Comparison of ENCODE assay signal across 8 mouse cellular contexts in the genomic region with DNA sequence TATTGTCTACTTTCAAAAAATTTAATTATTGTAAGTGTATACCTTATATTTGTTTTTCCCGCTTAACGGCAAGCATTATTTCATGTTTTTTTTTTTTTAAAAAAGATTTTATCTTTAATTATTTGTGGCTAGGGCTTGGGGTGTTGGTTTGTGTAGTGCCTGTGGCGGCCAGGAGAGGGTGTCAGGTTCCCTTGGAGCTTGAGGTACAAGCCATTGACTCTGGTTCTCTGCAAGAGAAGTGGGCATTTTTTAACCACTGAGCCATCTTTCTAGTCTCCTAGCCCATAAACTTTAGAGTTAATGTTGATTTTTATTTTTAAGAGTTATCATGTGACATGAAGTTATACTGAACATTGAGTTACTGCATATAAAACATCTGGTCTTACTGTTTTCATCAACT. TPM values are rescaled to one million over a fixed set of nuclear protein-coding genes. Genes with fewer than 3 reads are reported as not detected.
A peak's percentile ranks its signal among the peaks of the same experiment; 100 is the strongest.
DNase-seq lines count a peak whose midpoint lies in the region; ATAC-seq lines count a peak whose summit lies in the region.
"Had no signal": no experiment of that assay in that cellular context is flagged by ENCODE, and none has a peak within 500 bp of the region (broad histone marks: within the 10 kb centered on the region; RNA-seq: fewer than 3 reads in every experiment).

No protein-coding gene starts in this region.

- no peak for ATAC-seq in hindbrain, embryonic 11.5 days (ENCODE audit: low FRiP score)
- ATAC-seq in hindbrain, embryonic 13.5 days (ENCODE audit: low FRiP score) = no peak

- H3K36me3 ChIP-seq in hindbrain, embryonic 11.5 days (ENCODE audit: control insufficient read depth, insufficient read depth, low read length) = peaks cover 9% of the 10 kb centered on the region
- H3K36me3 ChIP-seq in hindbrain, embryonic 13.5 days = peaks cover 90% of the 10 kb centered on the region

- peak; percentile 12 for DNase-seq in hindbrain, embryonic 11.5 days (ENCODE audit: low spot score)
- DNase-seq in right cerebral cortex, postnatal 14 days = peak; percentile 63
- DNase-seq in right cerebral cortex, adult 18-20 months = no peak
- DNase-seq in ZHBTc4 (ENCODE audit: low read depth, low spot score) = peak; percentile 50
- peak; percentile 37 for DNase-seq in left cerebral cortex, postnatal 4 days
- no peak for DNase-seq in urinary bladder, adult 18-20 months (ENCODE audit: low spot score in 2 of 2)

- no peak overlapping the region for H3K27ac ChIP-seq in hindbrain, embryonic 11.5 days (ENCODE audit: low read depth, low read length)
- H3K27ac ChIP-seq in hindbrain, embryonic 13.5 days = no peak overlapping the region
- H3K27ac ChIP-seq: embryonic facial prominence, embryonic 12.5 days had no signal

- H3K9ac ChIP-seq in hindbrain, embryonic 11.5 days (ENCODE audit: low read depth, low read length) = no peak overlapping the region
- no peak overlapping the region for H3K9ac ChIP-seq in hindbrain, embryonic 13.5 days
- H3K9ac ChIP-seq: embryonic facial prominence, embryonic 12.5 days had no signal

- H3K4me2 ChIP-seq in hindbrain, embryonic 11.5 days (replicated peaks; ENCODE audit: low read depth, low read length) = no peak overlapping the region
- no peak overlapping the region for H3K4me2 ChIP-seq in hindbrain, embryonic 13.5 days
- H3K4me2 ChIP-seq: embryonic facial prominence, embryonic 12.5 days had no signal

- no peaks in the 10 kb centered on the region for H3K9me3 ChIP-seq in hindbrain, embryonic 11.5 days (ENCODE audit: control insufficient read depth, low read length)
- no peaks in the 10 kb centered on the region for H3K9me3 ChIP-seq in hindbrain, embryonic 13.5 days
- H3K9me3 ChIP-seq: embryonic facial prominence, embryonic 12.5 days had no signal

- 93% methylated on average over 3 of the region's 3 CpGs for WGBS in hindbrain, embryonic 11.5 days
- WGBS in hindbrain, embryonic 13.5 days = 86% methylated on average over 3 of the region's 3 CpGs

- intact Hi-C loops in left cerebral cortex, postnatal 4 days (cut with DNase I) = loop anchor here (10.0 kb wide), 1 partner anchor 1303 kb away; no protein-coding TSS in a partner anchor

- no peak overlapping the region for H3K4me3 ChIP-seq in hindbrain, embryonic 11.5 days (ENCODE audit: low read depth, low read length)
- H3K4me3 ChIP-seq in hindbrain, embryonic 13.5 days = no peak overlapping the region
- H3K4me3 ChIP-seq: embryonic facial prominence, embryonic 12.5 days had no signal

- no peaks in the 10 kb centered on the region for H3K4me1 ChIP-seq in hindbrain, embryonic 11.5 days (replicated peaks; ENCODE audit: control insufficient read depth, insufficient read depth, low read length)
- H3K4me1 ChIP-seq in hindbrain, embryonic 13.5 days (replicated peaks) = no peaks in the 10 kb centered on the region
- H3K4me1 ChIP-seq: embryonic facial prominence, embryonic 12.5 days had no signal

- H3K27me3 ChIP-seq in hindbrain, embryonic 11.5 days (ENCODE audit: control insufficient read depth, insufficient read depth, low read length) = no peaks in the 10 kb centered on the region
- no peaks in the 10 kb centered on the region for H3K27me3 ChIP-seq in hindbrain, embryonic 13.5 days
- H3K27me3 ChIP-seq: embryonic facial prominence, embryonic 12.5 days had no signal

RNA-seq across cellular contexts. Expression of a gene that starts 18.5 kb away (rescaled TPM):
- 0.15 and 0.20 TPM in 2 replicates for polyA plus RNA-seq in hindbrain, embryonic 11.5 days (2014; fragmentation: Nextera tagmentation; extraction: Ambion mirVana)
- polyA plus RNA-seq in hindbrain, embryonic 13.5 days (2015; fragmentation: Nextera tagmentation; extraction: Ambion mirVana) = 0.13 and 0.27 TPM in 2 replicates
- not detected for total RNA-seq in left cerebral cortex, postnatal 4 days (2021)

RNA-seq across cellular contexts. Expression of a gene that starts 24.3 kb away (rescaled TPM):
- 12.0 and 12.5 TPM in 2 replicates for polyA plus RNA-seq in hindbrain, embryonic 11.5 days (2014; fragmentation: Nextera tagmentation; extraction: Ambion mirVana)
- 12.5 and 13.1 TPM in 2 replicates for polyA plus RNA-seq in hindbrain, embryonic 13.5 days (2015; fragmentation: Nextera tagmentation; extraction: Ambion mirVana)
- 10 to 100 TPM; 10.4 to 10.7 TPM for total RNA-seq in left cerebral cortex, postnatal 4 days (2021)

RNA-seq across cellular contexts. Expression of a gene that starts 53.0 kb away (rescaled TPM):
- 3.7 and 4.4 TPM in 2 replicates for polyA plus RNA-seq in hindbrain, embryonic 11.5 days (2014; fragmentation: Nextera tagmentation; extraction: Ambion mirVana)
- polyA plus RNA-seq in hindbrain, embryonic 13.5 days (2015; fragmentation: Nextera tagmentation; extraction: Ambion mirVana) = 21.5 and 23.1 TPM in 2 replicates
- 10 to 100 TPM; 28.7 to 30.5 TPM for total RNA-seq in left cerebral cortex, postnatal 4 days (2021)

Comparison
In these comparisons a context has a peak if more than half of its experiments do, and no peak if none do; other contexts are left out.
1. DNase-seq: peak in hindbrain, embryonic 11.5 days (single experiment), right cerebral cortex, postnatal 14 days (single experiment), ZHBTc4 (single experiment) and left cerebral cortex, postnatal 4 days (single experiment); none in right cerebral cortex, adult 18-20 months (single experiment) and urinary bladder, adult 18-20 months (0 of 2).